Mouse (Mus musculus) G1E-ER4 (cell line): ENCODE data around the gene Grip1. TPM values are rescaled to one million over a fixed set of nuclear protein-coding genes. Genes with fewer than 3 reads are reported as not detected.

Experiments used
- GATA1 ChIP-seq: IDR thresholded peaks from one replicate; pipeline ENCODE4 v1.8.0; 2012; ENCODE audit warnings: low read length, inconsistent platforms
- polyA plus RNA-seq: library from polyadenylated mRNA; stranded (reverse); fragments of >175 nt; gene quantifications from 2 replicates; pipeline ENCODE4 v1.2.3, GENCODE M21; 2012

Gene Grip1
- polyA plus RNA-seq, 1 experiment, result not detected

DNA sequence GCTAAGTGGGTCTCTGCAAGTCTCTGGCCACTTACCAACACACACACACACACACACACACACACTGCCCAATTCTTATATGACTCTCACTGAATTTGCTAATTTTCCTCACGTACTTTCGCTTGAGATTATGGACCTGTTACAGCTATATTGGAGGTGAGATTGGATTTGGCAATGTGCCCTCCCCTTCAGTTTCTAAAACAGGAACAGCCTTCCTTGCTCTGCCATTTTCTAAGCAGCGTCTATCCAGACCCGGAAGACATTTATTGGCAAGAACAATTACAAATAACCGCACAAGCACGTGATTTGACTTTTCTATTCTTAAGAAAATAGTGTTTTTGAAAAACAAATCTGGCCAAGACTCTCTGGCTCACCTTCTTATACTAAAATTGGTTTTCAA is 590.6 kb downstream of the Grip1 start:
- no peak for TF ChIP-seq GATA1

DNA sequence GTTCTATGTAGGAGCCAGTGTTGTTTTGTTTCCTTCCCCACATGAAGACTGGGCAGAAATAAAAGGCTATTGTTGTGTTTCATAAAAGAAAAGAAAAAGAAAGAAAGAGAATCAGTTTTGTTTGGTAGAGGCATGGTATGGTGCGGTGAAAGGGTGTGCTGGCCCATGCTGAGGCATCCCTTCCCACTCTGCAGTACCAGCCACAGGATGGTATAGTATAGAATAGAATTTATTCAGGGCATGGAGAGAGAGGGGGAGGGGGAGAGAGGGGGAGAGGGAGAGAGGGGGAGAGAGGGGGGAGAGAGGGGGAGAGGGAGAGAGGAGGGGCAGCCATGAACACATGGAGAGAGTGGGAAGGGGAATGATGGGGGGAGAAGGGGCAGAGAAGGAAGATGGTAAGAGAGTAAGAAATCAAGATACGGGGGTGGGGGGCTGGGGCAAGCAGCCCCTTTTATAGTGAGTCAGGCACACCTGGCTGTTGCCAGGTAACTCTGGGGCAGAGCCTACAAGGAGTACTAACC is 591.1 kb downstream of the Grip1 start:
- TF ChIP-seq GATA1, result no peak

DNA sequence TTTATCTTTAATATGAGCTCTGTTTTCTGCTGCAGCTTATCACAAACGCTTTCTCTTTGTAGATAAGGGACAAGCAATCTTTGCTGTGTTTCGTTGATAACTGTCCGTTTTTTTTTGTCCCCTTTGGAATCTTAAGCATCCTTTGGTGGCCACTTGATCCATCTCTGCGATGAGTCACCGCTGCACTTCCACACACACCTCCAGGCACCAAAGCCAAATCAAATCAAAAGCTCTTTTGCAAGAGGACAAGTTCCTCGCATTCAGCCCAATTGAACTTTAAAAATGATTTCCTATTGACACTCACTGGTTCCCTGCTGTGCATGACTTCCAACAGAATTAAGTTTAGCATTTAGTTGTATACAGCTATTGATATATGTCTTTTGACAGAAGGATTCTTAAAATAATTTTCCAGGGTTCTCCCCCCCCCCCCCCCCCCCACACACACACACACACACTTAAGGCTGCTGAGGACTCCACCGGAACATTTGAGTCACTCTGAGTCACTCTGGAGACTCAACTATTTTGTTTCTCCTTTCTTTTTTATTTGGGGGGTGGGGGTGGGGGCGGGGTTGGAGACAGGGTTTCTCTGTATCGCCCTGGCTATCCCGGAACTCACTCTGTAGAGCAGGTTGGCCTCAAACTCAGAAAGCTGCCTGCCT is 607.1 kb downstream of the Grip1 start:
- TF ChIP-seq GATA1, result no peak

DNA sequence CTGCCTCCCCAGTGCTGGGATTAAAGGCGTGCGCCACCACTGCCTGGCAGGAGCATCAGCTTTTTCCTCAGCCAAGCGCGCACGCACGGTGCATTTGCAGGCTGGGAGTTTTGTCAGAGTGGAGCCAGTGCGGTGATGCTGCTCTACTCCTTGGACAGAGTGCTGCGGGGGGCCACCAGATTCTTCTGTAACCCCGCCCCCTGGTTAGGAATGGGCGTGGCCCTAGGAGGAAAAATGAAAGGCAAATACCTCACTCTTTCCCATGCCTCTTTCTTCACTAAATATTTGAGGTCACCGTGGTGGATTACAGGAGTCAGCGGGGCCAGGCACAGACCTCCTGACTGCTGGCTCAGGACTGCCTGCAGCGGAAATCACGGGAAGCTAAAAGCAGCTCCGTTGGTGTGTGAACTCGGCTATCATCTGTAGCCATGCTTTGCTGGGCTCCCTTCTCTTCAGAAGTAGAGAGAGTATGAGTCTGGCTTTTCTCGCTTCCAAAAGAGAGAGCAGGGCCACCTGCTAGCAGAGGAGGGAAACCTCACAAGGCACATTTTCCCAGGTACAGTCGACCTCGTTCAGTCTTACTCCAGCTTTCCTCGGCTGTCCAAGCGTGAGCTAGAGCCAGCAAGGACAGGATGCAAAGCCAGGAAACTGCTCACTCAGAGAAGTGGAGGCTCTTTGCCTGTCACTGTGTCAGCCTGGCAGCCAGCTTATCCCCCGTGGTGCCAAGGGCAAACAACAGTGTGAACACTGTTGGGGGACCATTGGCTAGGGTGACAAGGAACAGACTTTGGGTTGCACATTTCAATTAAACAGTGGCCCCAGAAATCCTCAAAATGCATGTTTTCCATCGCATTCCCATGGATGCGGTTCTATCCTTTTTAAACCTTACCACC is 607.9 kb downstream of the Grip1 start:
- TF ChIP-seq GATA1, result no peak

DNA sequence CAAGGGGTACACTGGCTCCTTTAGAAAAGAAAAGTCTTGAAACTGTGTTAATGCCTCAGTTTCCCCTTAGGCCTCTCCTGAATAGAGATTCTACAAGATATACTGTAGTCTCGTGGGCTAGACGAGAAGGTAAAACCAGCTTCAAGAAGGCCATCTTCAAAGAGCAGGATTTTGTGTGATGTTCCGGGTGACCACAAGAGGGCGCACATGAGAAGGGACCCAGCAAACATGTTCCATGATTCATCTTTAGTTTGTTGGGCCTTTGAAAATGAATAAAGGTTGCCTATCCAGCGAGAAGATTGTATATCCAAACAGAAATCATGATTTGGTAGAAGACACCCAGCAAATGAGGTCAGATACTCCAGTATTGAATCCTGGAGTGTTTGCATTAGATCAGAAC is 610.8 kb downstream of the Grip1 start:
- TF ChIP-seq GATA1, result no peak

DNA sequence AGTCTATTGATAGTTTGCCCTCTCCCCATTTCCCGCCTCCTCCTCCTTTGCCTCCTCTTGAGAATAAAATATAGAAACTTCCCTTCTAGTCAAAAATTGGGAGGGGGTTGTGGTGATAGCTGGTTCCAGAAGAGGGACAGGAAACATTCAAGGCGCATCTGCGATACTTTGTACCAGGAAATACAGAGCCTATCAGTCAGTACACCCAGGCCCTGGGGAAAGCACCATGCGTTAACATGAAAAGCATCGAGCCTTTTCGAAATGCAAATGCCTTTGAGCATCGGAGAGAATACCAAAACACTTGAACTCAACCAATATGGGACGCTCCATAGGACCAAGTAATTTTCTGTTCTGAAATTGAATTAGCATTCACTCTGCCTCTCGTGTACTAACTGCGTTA is 612.7 kb downstream of the Grip1 start:
- no peak for TF ChIP-seq GATA1

DNA sequence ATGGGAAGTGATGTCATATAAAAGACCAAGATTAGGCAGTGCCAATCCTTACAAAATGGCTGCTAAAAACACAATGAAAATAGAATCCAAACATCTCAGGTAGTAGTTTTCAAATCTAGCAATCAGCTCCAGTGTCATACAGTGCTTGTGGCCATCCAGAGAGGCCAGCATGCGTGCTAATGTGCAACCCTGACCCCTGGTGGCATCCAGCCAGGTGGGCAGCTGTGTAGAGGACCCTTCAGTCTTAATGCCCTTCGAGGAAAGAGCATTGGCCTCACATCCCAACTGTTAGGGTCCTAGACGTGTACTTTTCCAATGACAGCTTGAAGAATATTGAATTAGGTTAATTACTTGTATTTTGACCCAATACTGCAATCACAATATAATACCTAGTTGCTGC is 624.2 kb downstream of the Grip1 start:
- TF ChIP-seq GATA1, result no peak

DNA sequence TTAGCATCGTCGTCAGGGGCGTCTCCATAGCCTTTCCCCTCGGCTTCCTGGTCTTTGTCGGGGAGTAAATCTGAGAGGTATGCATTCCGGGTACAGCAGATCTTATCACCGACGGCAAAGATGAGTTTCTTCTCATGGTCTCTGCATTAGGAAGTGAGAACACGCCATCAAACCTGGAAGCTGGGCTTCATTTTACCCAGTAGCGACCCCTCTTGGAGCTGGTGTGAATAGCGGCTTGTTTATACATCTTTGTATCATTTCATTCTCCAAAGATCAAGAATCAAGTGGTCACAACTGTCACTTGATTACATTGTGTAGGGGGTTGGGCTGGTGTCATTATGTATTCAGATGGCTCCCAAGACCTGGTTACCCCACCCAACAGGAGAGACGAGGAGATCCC is 638.9 kb downstream of the Grip1 start:
- no peak for TF ChIP-seq GATA1

DNA sequence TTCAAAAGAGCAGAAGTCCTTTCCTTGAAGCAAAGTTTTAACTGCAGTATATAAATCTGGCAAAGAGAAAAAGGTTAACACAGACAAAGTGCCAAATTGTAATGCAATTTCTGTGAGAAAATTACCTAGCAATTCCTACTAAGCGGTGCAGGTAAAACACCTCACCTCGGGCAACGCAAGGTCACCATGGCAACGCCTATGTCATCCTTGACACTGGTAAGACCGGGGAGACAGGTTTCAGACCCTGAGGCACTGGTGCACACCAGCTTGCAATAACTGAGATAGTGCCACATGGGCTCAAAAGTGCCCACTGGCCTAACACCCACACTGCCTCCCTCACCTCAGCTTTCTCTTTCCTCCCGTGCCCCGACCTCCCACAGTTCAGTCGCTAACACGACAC is 641.5 kb downstream of the Grip1 start:
- no peak for TF ChIP-seq GATA1

DNA sequence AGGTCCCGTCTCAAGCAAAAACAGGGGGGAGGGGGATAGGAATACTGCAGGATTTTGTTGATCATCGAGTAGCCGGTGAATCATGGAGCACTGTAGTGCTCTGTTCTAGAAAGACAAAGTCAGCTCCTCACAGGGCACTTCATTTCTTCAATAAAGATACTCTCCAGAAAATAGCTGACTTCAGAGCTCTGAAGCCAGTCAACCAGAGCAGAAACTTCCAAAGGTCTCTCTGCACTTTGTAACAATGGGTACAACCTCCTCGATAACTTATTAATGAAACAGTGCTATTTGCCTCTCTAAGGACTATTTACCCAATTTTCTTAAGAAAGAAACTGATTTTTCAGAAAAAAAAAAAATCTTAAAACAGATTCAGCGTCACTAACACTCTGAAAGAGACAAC is 642.1 kb downstream of the Grip1 start:
- no peak for TF ChIP-seq GATA1

DNA sequence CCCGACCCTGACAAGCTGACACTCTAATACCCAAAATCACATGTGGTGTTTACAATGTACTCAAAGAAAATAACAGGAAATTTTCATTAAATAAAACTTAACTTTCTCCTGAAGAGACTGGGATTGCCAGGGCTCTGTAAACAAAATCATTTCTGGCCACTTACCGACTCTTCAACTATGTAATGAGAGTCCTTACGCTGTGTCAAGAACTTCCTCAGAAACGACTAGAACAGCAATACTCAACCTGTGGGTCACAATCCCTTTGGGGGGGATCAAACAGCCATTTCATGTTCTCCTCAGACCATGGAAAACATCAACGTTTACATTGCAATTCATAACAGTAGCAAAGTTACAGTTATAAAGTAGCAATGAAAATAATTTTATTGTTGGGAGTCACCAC is 643.9 kb downstream of the Grip1 start:
- TF ChIP-seq GATA1, result no peak

DNA sequence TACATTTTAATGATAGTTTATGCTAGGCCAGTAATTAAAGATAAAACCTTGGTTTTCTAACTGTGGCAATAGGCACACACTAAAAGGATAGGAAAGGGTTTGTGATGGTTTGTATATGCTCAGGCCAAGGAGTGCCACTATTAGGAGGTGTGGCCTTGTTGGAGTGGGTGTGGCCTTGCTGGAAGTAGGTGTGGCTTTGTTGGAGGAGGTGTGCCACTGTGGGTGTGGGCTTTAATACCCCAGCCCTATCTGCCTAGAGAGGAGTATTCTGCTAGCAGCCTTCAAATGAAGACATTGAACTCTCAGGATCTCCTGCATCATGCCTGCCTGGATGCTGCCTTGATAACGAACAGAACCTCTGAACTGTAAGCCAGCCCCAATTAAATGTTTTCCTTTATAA is 647.2 kb downstream of the Grip1 start:
- TF ChIP-seq GATA1, result no peak

DNA sequence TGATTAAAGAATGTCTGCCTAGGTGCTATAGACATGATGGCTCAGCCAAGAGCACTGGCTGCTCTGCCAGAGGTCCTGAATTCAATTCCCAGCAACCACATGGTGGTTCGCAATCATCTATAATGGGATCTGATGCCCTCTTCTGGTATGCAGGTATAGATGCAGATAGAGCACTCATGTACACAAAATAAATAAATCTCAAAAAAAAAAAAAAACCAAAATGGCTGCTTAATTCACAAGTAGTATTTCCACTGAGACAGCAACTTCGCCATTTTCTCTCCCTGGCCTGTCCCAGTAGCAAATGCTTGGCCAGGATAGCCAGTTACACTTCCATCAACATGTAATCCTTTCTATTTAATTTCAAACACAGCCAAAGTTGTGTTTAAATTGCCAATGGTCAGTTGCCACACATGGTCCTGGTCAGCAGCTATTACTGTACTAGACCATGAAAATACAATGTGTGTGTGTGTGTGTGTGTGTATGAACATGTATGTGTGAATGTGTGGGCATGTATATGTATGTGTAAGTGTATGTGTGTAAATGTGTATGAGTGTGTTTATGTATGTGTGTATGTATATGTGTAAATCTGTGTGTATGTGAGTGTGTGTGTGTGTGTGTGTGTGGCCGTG is 658.2 kb downstream of the Grip1 start:
- no peak for TF ChIP-seq GATA1

DNA sequence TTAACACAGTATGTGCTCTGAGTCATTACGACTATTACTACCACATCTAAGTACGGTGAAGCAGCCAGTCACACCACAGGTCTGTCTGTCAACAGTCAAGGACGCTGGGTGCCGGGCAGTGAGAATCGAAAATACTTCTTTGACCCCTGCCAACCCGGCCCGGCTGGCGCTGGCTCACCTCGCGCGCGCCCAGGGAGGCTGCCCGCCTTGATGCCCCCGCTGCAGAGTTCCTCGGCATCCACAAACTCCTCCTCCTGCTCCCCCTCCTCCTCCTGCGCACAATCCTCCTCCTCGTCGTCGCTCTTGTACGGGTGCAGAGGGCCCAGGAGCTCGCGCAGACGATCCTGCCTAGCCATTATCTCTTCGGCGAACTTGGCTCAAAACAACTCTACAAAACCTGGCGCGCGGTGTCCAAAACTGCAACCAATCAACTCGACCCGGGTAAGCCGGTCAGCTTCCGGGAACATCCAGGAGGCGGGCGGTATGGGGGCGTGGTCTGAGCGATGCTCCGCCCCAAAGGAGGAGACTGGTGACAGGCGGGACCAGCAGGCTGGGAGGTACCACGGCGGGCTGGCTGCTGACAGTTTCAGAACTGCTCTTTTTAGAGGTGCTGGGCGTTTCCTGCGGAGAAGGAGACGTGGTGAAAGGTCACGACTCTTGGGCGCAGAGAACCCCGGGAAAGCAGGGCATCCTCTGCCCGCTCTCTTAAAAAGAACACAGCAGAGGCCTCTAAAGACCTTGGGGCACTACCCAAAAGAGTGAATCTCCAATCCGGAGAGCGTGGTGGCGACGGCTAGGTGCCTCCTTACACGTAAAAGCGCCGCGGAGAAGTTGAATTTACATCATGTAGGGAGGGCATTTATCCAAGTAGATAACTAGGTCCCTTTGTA is 659.1 kb downstream of the Grip1 start, which contains the start of gene Helb:
Gene Helb (minus strand): TSS at position 481 of the 890 bp plus-strand sequence.
- TF ChIP-seq GATA1, result no peak

DNA sequence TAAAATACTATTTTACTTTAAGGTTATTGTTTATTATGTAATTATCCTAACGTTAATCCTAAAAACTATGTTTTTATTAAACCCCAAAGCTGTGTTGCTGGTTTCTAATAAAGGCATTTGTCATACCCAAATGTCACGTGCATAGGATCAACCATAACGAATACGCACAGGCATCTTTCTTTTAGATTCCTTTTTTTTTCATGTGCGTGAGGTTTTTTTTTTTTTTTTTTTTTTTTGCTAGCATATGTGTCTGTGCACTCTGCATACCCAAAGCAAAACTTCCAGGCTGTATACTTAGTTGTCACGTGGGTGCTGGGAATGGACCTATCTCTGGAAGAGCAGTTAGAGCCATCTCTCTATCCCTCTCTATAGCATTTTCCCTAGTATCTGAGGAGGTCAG is 660.4 kb downstream of the Grip1 start:
- TF ChIP-seq GATA1, result no peak
